ENCODE assay signal across 23 mouse cellular contexts in genomic region chr13:52353966-52354365, GRCm38 (mm10).
DNase-seq lines count a peak whose midpoint lies in the region; ATAC-seq lines count a peak whose summit lies in the region.
"Had no signal": no experiment of that assay in that cellular context is flagged by ENCODE, and none has a peak within 500 bp of the region (broad histone marks: within the 10 kb centered on the region; RNA-seq: fewer than 3 reads in every experiment).

No protein-coding gene starts in this region.

- H3K9me3 ChIP-seq in heart, embryonic 10.5 days = peaks cover 2% of the 10 kb centered on the region; the same call in 1 of the 2 replicates
- H3K9me3 ChIP-seq in midbrain, embryonic 10.5 days (replicated peaks) = peaks cover 11% of the 10 kb centered on the region; the same call in 1 of the 2 replicates
- no peaks in the 10 kb centered on the region for H3K9me3 ChIP-seq in midbrain, embryonic 13.5 days
- H3K9me3 ChIP-seq in limb, embryonic 10.5 days (replicated peaks) = no peaks in the 10 kb centered on the region

- H3K4me1 ChIP-seq in heart, embryonic 10.5 days = no peaks in the 10 kb centered on the region
- peaks cover 5% of the 10 kb centered on the region; the same call in 1 of the 2 replicates for H3K4me1 ChIP-seq in midbrain, embryonic 10.5 days
- H3K4me1 ChIP-seq in midbrain, embryonic 13.5 days (replicated peaks) = no peaks in the 10 kb centered on the region
- no peaks in the 10 kb centered on the region for H3K4me1 ChIP-seq in limb, embryonic 10.5 days

- no peak overlapping the region for H3K4me3 ChIP-seq in heart, embryonic 10.5 days
- H3K4me3 ChIP-seq in midbrain, embryonic 10.5 days = no peak overlapping the region
- H3K4me3 ChIP-seq in midbrain, embryonic 13.5 days (replicated peaks) = no peak overlapping the region
- H3K4me3 ChIP-seq in limb, embryonic 10.5 days = no peak overlapping the region

- intact Hi-C loops in heart, postnatal 10 days (cut with DNase I) = no loop called here

- 72% methylated on average over 2 of the region's 2 CpGs for WGBS in heart, embryonic 10.5 days
- WGBS in midbrain, embryonic 10.5 days = 87% methylated on average over 2 of the region's 2 CpGs
- 82% methylated on average over 2 of the region's 2 CpGs for WGBS in midbrain, embryonic 13.5 days
- WGBS in limb, embryonic 10.5 days = 82% methylated on average over 2 of the region's 2 CpGs

- H3K36me3 ChIP-seq in heart, embryonic 10.5 days = no peaks in the 10 kb centered on the region
- H3K36me3 ChIP-seq in midbrain, embryonic 10.5 days = no peaks in the 10 kb centered on the region
- no peaks in the 10 kb centered on the region for H3K36me3 ChIP-seq in midbrain, embryonic 13.5 days
- H3K36me3 ChIP-seq in limb, embryonic 10.5 days = no peaks in the 10 kb centered on the region
- H3K36me3 ChIP-seq: G1E had no signal

- no peak overlapping the region for H3K9ac ChIP-seq in midbrain, embryonic 13.5 days (replicated peaks)

- H3K4me2 ChIP-seq in midbrain, embryonic 13.5 days (replicated peaks) = no peak overlapping the region

- ATAC-seq in midbrain, embryonic 13.5 days = no peak
- ATAC-seq: activated CD4-positive, CD25-positive, alpha-beta regulatory T cell, adult 4 months; CD4-positive, CD25-positive, alpha-beta regulatory T cell, adult 4 months; Patski had no signal

- no peaks in the 10 kb centered on the region for H3K27me3 ChIP-seq in heart, embryonic 10.5 days (ENCODE audit: insufficient read depth, poor library complexity, severe bottlenecking)
- H3K27me3 ChIP-seq in midbrain, embryonic 10.5 days (ENCODE audit: low read depth, poor library complexity, severe bottlenecking) = no peaks in the 10 kb centered on the region
- H3K27me3 ChIP-seq in midbrain, embryonic 13.5 days = no peaks in the 10 kb centered on the region
- no peaks in the 10 kb centered on the region for H3K27me3 ChIP-seq in limb, embryonic 10.5 days (ENCODE audit: low read depth, poor library complexity, severe bottlenecking)
- H3K27me3 ChIP-seq: CH12.LX had no signal

- H3K27ac ChIP-seq in heart, embryonic 10.5 days = no peak overlapping the region
- no peak overlapping the region for H3K27ac ChIP-seq in midbrain, embryonic 10.5 days (replicated peaks)
- no peak overlapping the region for H3K27ac ChIP-seq in midbrain, embryonic 13.5 days
- H3K27ac ChIP-seq in limb, embryonic 10.5 days = no peak overlapping the region

- DNase-seq in heart, adult 11 months = peak; percentile 51
- no peak for DNase-seq in heart, adult 9 months (ENCODE audit: low spot score in 2 of 2)
- DNase-seq in heart, embryonic 10.5 days (ENCODE audit: low spot score) = peak; percentile 63
- DNase-seq in heart, postnatal 10 days = no peak
- DNase-seq in midbrain, embryonic 10.5 days (ENCODE audit: low spot score) = peak; percentile 4
- peak; percentile 13 for DNase-seq in limb, embryonic 10.5 days (ENCODE audit: low spot score)
- no peak for DNase-seq in Muller cell, postnatal 12 days (ENCODE audit: inconsistent ontology term)
- DNase-seq: adrenal gland, adult 2 months; adrenal gland, adult 8-10 months; adrenal gland, postnatal 10 days; adrenal gland, postnatal 14 days; adrenal gland, postnatal 25 days; adrenal gland, postnatal 36 days; B cell, adult 2 months; cerebellum, adult 11 months; cerebellum, adult 11-12 months; cerebellum, adult 18-20 months had no signal

Comparison
In these comparisons a context has a peak if more than half of its experiments do, and no peak if none do; other contexts are left out.
1. DNase-seq: peak in heart, adult 11 months (single experiment), heart, embryonic 10.5 days (single experiment), midbrain, embryonic 10.5 days (single experiment) and limb, embryonic 10.5 days (single experiment); none in heart, adult 9 months (0 of 2), heart, postnatal 10 days (0 of 2) and Muller cell, postnatal 12 days (single experiment).